Mouse (Mus musculus): ENCODE measurements around the gene Cdkn2aip.
A peak's percentile ranks its signal among the peaks of the same experiment; 100 is the strongest.

The Cdkn2aip gene

DNA sequence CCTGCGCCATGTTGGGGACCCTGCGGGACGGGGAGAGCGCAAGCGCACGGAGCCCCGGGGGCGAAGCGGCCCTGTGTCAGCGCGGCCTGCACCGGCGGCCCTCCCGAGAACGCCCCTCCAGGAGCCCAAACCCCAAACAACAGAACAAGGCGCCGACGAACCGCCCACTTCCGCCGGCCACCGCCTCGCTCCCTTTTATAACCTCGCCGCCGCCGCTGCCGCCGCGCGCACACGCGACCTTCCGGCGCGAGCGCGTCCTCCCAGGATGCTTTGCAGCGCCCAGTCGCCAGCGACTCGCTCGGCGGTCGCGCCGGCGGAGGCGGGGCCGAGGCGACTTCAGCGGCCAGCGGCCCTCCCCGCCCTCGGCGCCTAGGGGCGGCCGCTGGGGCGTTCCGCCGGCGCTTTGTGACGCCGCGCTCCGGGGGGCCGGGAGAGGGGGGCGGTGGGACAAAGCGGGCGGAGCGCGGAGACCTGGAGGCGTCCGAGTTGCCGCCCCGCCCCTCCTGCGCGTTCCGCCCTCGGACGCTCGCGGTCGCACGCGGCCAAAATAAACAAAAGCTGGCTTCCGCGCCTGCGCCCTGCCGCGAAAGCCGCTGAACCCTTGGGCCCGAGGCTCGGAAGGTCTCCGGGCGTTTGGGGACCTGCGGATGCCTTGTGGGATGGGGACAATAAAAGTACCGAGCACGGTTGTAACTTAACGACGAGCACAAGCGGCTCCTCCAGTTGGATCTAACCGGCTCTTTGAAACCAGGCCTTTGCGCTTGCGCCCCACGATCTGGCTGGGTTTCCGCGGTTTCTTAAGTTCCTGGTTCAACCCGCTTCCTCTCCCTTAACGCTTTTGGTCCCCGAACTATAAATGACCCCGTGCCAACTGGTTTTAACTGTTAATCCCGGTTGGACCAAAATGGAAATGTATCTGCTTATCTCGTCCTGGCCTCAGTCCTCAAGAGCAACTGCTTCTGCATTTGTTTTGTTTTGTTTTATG, at the start of gene Cdkn2aip:
TSS of gene Cdkn2aip (minus strand) at position 172 of the 985 bp plus-strand sequence.
- DNase-seq (ENCODE audit: low read depth, low spot score) = peak; percentile 96

- DNase-seq (ENCODE audit: low read depth, low spot score) = no peak
Observed at GRCm38 (mm10) chr8:47763194-47763593, 49.5 kb upstream of the Cdkn2aip start.

DNA sequence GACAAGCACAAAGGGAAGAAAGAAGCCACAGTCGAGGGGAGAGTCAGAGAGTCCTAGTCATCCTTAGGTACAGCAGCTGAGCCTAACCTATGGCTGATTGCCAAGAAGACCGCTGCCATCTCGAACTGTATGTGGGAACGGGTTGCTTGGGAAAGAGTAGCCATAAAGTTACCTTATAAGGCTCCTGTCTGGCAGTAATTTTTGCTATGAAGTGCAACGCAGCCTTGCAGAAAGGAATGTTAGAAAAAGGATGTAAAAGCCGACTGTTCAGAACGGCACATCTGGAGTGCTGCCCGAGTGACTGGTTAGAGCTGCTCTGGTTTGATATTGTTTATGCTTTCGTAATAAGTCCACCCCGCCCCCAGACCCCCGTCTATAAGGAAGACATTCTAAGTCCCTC, 47.0 kb upstream of the Cdkn2aip start:
- no peak for DNase-seq (ENCODE audit: low read depth, low spot score)

GRCm38 (mm10) chr8:47760186-47760585, 46.5 kb upstream of the Cdkn2aip start:
- no peak for DNase-seq (ENCODE audit: low read depth, low spot score)

GRCm38 (mm10) chr8:47753121-47753520, 39.4 kb upstream of the Cdkn2aip start:
- DNase-seq (ENCODE audit: low read depth, low spot score) = no peak

DNA sequence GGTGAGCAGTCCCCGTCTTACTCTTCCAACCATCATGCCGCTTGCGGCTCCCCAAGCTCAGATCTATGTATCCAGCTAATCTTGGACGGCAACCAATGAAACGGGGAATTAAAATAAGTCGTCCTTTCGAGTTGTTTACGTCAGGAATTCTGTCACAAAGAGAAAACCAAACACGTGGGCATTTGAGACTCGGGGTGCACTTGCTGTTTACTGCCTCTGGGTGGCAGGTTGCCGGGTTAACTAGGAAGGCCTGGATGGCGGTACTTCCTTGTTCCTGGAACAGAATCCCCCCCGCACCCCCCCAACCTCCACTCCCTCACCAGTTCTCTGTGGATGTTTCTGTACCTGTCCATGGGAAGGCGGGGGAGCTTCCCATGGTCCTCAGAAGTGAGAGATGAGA, 36.4 kb upstream of the Cdkn2aip start:
- DNase-seq (ENCODE audit: low read depth, low spot score) = no peak

DNA sequence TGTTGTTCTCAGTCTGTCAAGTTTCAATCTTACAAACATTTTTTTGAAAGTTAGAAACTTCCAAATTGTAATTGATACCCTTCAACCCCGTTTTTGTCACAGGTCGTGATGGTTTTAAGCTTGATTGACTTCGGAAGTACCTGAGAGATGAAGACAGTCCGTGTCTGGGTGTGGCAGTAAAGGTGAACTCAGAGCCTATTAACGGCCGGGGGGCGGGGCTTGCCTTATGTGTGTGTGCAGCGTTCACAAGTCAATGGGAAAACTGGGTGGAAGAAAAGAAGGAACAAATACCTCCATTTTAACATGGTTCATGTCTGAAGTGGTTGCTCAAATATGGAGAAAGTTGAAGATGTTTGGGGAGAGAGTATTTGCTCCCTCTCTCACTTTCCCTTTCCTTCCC, 35.8 kb upstream of the Cdkn2aip start:
- DNase-seq (ENCODE audit: low read depth, low spot score) = no peak

DNA sequence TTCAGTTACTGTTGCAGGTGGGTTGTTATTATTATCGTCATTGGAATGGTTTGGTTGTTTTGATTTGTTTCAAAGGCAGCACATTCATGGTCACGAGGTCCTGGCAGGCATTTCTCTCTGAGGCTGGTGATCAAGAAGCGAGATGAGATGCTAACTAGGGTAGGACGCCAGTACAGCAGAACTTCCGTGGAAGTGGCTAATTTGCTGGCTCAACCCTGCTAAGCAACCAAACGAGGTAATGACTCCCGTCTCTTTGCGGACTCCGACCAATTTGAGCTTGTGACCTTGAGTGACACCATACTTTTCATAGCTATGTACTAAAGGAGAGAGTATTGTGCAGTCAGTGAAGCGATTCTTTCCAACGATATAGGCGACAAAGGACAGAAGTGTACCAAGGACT, 32.6 kb upstream of the Cdkn2aip start:
- no peak for DNase-seq (ENCODE audit: low read depth, low spot score)

DNA sequence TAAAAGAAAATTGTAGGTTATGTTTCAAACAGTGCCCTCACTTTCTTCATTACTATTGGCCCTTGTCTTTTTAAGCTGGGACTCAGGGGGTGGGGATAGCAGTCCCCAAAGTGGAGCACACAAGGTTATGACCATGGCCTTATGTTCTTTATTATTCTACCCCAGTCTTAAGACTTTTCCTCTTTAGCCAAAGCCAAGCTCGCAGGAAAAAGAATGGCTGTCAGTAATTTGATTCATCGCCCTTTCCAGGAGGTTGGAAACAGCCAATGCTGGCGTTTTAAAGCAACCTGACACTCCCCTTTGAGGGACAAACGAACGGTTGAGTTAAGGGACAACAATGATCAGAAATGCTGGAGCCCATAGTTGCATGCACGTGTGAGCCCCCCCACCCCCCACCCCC, 32.1 kb upstream of the Cdkn2aip start:
- DNase-seq (ENCODE audit: low read depth, low spot score) = no peak

DNA sequence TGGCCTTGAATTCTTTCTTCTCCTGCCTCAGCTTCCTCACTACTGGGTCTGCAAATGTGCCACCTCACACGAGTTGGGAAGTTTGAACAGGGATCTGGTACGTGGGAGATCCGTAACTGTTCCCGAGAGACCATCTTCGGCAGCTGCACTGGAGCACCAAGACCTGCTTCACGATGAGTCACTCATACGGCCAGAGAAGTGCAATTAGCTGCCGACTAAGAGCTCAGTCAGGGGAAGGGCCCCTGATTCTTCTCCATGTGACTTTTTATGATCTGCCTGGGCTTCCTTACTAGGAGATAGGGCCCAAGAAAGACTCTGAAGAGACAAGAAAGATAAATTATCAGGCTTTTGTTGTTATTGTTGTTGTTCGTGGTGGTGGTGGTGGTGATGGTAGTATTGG, 31.1 kb upstream of the Cdkn2aip start:
- DNase-seq (ENCODE audit: low read depth, low spot score) = no peak

DNA sequence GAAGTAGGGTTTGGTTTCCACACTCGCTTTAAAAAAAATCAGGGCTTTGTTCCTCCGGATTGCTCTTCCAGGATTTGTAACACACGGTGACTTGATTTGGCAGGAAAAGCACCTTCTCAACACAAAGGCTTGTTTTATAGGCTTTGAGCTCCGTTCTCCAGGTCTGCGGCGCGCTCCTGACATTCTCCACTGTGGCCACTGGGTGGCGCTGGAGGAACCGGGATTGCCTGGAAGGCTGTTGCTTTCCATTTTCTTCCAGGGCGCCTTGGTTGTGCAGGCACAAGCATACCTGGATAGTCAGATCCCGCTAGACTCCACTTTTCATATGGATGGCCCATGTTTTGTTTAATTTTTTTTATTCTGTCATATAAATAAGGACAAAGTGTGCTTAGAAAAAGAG, 29.7 kb upstream of the Cdkn2aip start:
- DNase-seq (ENCODE audit: low read depth, low spot score) = peak; percentile 50

DNA sequence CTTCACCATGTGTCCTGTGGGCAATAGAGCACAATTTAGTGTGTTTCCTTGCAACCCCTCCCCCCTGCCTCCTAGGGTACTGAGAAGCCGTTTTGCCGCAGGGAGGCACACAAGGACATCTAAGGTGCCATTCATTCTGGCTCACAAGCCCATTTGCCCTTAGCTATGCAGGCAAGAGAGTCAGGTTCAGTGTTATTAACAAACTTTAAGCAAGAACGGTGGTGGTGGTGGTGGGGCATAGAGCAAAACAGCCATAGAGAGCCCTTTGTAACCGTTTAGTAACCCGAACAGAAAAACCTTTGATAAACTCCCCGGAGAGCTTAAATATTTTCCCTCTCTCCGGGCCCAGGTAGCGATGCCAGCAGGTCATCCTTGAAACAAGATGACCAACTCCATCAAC, 29.3 kb upstream of the Cdkn2aip start:
- no peak for DNase-seq (ENCODE audit: low read depth, low spot score)

DNA sequence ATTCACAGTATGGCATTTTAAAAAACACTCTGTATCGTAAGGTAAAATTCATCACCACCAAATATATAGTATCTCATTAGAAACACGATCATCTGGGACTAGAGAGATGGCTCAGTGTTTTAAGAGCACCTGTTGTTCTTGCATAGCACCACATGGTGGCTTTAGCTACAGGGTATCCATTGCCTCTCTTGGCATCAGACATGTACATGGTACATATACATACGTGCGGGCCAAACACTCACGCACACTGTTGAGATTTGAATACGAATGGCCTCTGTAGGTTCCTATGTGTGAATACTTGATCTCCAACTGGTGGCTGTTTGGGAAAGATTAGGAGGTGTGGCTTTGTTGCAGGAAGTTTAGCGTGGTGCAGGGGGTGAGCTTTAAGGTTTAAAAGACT, 28.6 kb upstream of the Cdkn2aip start:
- DNase-seq (ENCODE audit: low read depth, low spot score) = no peak

DNA sequence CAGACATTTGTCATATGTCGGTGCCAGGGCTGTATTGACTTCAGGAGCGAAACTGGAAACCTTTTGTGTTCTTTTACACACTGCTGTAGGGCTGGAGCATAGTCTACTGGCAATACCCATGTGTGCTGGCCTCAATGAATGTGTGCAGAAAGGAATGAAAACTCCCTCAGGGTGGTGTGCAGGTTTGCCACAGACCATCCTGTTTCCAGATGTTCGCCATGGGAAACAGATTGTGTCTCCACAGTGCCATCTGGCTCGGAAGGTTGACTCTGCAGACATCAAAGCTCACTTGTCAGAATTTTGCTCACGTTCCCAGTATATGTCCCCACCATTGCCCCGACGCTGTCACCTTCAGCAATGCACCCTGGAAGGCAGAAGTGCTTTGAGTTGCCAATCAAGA, 23.4 kb upstream of the Cdkn2aip start:
- no peak for DNase-seq (ENCODE audit: low read depth, low spot score)

GRCm38 (mm10) chr8:47729324-47729723, 15.6 kb upstream of the Cdkn2aip start:
- DNase-seq (ENCODE audit: low read depth, low spot score) = no peak

GRCm38 (mm10) chr8:47726945-47727344, 13.2 kb upstream of the Cdkn2aip start:
- no peak for DNase-seq (ENCODE audit: low read depth, low spot score)

DNA sequence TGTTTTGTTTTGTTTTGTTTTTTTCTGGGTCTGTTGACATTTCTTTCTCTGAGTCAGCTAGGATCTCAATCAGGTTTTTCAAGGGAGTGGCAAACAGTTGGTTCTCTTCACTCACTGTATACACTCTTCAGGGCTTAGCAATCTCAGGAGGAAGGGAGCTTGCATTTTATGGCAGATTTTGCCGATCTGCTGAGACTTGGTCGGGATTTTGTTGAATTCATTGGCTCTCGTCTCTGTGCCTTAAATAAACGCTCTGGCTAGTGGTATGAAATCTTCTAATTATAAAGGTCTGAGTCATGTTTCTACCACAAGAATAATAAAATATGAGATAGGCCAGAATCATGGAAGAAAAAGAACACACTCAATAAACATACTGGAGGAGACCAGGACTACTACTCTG, 7.9 kb upstream of the Cdkn2aip start:
- DNase-seq (ENCODE audit: low read depth, low spot score) = no peak

- DNase-seq (ENCODE audit: low read depth, low spot score) = no peak
Observed at GRCm38 (mm10) chr8:47718641-47719040, 4.9 kb upstream of the Cdkn2aip start.

DNA sequence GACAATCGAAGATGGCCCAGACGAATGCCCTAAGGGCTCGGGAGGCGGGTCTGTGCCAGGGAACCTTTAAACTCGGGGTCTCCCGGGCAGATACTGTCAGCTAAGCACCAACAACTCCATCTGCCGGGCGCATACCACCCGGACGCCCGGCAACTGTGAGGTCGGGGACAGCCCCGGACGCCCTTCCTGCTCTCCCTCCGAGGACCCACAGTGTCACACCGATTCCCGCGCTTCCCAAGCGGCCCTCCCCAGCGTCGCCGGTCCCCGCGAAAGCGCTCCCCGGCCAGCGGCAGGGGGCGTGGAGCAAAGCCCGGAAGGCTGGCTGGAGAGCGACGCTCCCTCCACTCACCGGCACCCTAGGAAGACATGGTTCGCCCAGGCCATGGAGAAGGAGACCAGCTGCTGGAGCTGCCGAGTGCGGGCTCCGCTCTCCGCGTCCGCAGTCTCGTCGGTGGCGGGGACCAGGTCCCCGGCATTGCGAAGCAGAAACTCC, 515 bp downstream of the Cdkn2aip start:
- DNase-seq (ENCODE audit: low read depth, low spot score) = peak; percentile 20

DNA sequence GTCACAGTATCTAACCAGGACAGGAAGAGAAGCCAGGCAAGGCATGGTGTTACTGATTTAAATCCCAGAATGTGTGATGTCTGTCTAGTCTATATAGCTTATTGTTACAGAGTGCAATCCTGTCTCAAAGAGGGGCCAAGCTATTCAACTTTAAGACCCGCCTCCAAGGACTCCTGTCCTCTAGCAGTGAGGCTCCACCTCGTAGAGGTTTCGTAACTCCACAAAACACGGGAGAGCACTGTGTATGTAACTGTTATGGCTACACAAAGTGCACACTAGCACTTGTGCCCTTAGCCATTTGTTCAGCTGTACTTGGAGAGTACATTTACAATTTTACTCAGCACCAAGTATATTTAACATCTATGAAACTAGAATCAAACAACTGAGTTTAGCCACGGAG, 5.6 kb downstream of the Cdkn2aip start:
- DNase-seq (ENCODE audit: low read depth, low spot score) = no peak

DNA sequence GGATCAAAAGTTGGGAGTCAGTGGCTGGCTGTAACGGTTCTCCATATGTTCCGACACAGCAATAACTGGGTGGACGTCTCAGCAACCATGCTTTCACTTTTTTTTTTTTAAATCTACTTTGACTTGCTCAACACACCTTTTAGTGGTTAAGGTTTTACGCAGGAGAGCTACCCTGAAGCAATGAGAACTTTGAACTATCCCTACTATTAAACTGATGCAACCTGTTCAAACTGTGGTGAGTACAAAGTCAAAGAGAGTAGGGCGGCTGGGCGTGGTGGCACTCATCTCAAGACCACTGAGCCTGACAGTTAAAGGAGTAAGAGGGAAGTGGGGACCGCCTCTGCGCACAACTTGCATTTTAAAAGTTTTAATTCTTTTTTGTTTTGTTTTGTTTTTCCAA, 7.0 kb downstream of the Cdkn2aip start:
- no peak for DNase-seq (ENCODE audit: low read depth, low spot score)

GRCm38 (mm10) chr8:47702333-47702732, 11.4 kb downstream of the Cdkn2aip start:
- no peak for DNase-seq (ENCODE audit: low read depth, low spot score)

GRCm38 (mm10) chr8:47697696-47698095, 16.0 kb downstream of the Cdkn2aip start:
- no peak for DNase-seq (ENCODE audit: low read depth, low spot score)
